Mouse (Mus musculus): ENCODE measurements around the gene Slco2a1. TPM values are rescaled to one million over a fixed set of nuclear protein-coding genes. Genes with fewer than 3 reads are reported as not detected.

Slco2a1 gene
- polyA plus RNA-seq, 1 experiment = 0.12 TPM

GRCm38 (mm10) chr9:103010161-103010560, 21.6 kb downstream of the Slco2a1 start:
- Histone ChIP-seq H3K4me2 (ENCODE audit: low read depth) (no peak overlapping the region), H3K27me3 (ENCODE audit: control insufficient read depth, insufficient read depth, insufficient read length) (no peaks in the 10 kb centered on the region), H3K79me2 (ENCODE audit: control insufficient read depth, insufficient read depth) (no peaks in the 10 kb centered on the region), H3K36me3 (ENCODE audit: control insufficient read depth, insufficient read depth) (no peaks in the 10 kb centered on the region), H3K4me3 (no peak overlapping the region), H3ac (ENCODE audit: control insufficient read depth, insufficient read length) (no peak overlapping the region)
- TF ChIP-seq POLR2A (IDR thresholded peaks at IDR 0.05; ENCODE audit: insufficient read length, low read depth) = no peak
- TF ChIP-seq CEBPB (IDR thresholded peaks at IDR 0.05; ENCODE audit: insufficient read depth, poor library complexity, severe bottlenecking) = no peak
- no peak for TF ChIP-seq POLR2AphosphoS2 (IDR thresholded peaks at IDR 0.05; ENCODE audit: insufficient read length, low read depth)
- TF ChIP-seq SRF (IDR thresholded peaks at IDR 0.05; ENCODE audit: control insufficient read depth, insufficient read length, low read depth) = no peak
- TF ChIP-seq MAX (IDR thresholded peaks at IDR 0.05; ENCODE audit: low read depth) = no peak
- no peak for TF ChIP-seq MYOD1 (IDR thresholded peaks at IDR 0.05; ENCODE audit: control insufficient read depth in 1 of 3, insufficient read length in 2 of 3, low read depth in 2 of 3)
- TF ChIP-seq TCF12 (IDR thresholded peaks at IDR 0.05; ENCODE audit: insufficient read depth, poor library complexity, severe bottlenecking) = no peak
- no peak for TF ChIP-seq TCF3 (IDR thresholded peaks at IDR 0.05; ENCODE audit: insufficient read length, low read depth)
- TF ChIP-seq MYOG (IDR thresholded peaks at IDR 0.05; ENCODE audit: control insufficient read depth in 1 of 3, insufficient read depth in 1 of 3, insufficient read length in 2 of 3, low read depth in 2 of 3) = no peak
- TF ChIP-seq E2F4 (IDR thresholded peaks at IDR 0.05; ENCODE audit: insufficient read depth) = no peak
- no peak for TF ChIP-seq USF1 (IDR thresholded peaks at IDR 0.05; ENCODE audit: low read depth)
- TF ChIP-seq REST (IDR thresholded peaks at IDR 0.05; ENCODE audit: insufficient read depth, insufficient read length) = no peak

GRCm38 (mm10) chr9:103013366-103013765, 24.9 kb downstream of the Slco2a1 start:
- Histone ChIP-seq H3K36me3 (ENCODE audit: control insufficient read depth, insufficient read depth) (no peaks in the 10 kb centered on the region), H3K4me3 (no peak overlapping the region)
- TF ChIP-seq USF1 (IDR thresholded peaks at IDR 0.05; ENCODE audit: low read depth) (no peak), TCF12 (IDR thresholded peaks at IDR 0.05; ENCODE audit: insufficient read depth, poor library complexity, severe bottlenecking) (no peak), POLR2A (IDR thresholded peaks at IDR 0.05; ENCODE audit: insufficient read length, low read depth) (no peak), E2F4 (IDR thresholded peaks at IDR 0.05; ENCODE audit: insufficient read depth) (no peak), CEBPB (IDR thresholded peaks at IDR 0.05; ENCODE audit: insufficient read depth, poor library complexity, severe bottlenecking) (no peak), MYOD1 (IDR thresholded peaks at IDR 0.05; ENCODE audit: control insufficient read depth in 1 of 3, insufficient read length in 2 of 3, low read depth in 2 of 3) (no peak), REST (IDR thresholded peaks at IDR 0.05; ENCODE audit: insufficient read depth, insufficient read length) (no peak), MYOG (IDR thresholded peaks at IDR 0.05; ENCODE audit: control insufficient read depth in 1 of 3, insufficient read depth in 1 of 3, insufficient read length in 2 of 3, low read depth in 2 of 3) (no peak), POLR2AphosphoS2 (IDR thresholded peaks at IDR 0.05; ENCODE audit: insufficient read length, low read depth) (no peak), SRF (IDR thresholded peaks at IDR 0.05; ENCODE audit: control insufficient read depth, insufficient read length, low read depth) (no peak), TCF3 (IDR thresholded peaks at IDR 0.05; ENCODE audit: insufficient read length, low read depth) (no peak), MAX (IDR thresholded peaks at IDR 0.05; ENCODE audit: low read depth) (no peak)

GRCm38 (mm10) chr9:103014686-103015085, 26.2 kb downstream of the Slco2a1 start:
- Histone ChIP-seq H3K4me2 (ENCODE audit: low read depth) (no peak overlapping the region), H3ac (ENCODE audit: control insufficient read depth, insufficient read length) (no peak overlapping the region), H3K36me3 (ENCODE audit: control insufficient read depth, insufficient read depth) (no peaks in the 10 kb centered on the region), H3K4me3 (no peak overlapping the region), H3K79me2 (ENCODE audit: control insufficient read depth, insufficient read depth) (no peaks in the 10 kb centered on the region), H3K27me3 (ENCODE audit: control insufficient read depth, insufficient read depth, insufficient read length) (no peaks in the 10 kb centered on the region)
- TF ChIP-seq POLR2A (IDR thresholded peaks at IDR 0.05; ENCODE audit: insufficient read length, low read depth) = no peak
- TF ChIP-seq SRF (IDR thresholded peaks at IDR 0.05; ENCODE audit: control insufficient read depth, insufficient read length, low read depth) = no peak
- TF ChIP-seq TCF3 (IDR thresholded peaks at IDR 0.05; ENCODE audit: insufficient read length, low read depth) = no peak
- no peak for TF ChIP-seq REST (IDR thresholded peaks at IDR 0.05; ENCODE audit: insufficient read depth, insufficient read length)
- TF ChIP-seq CEBPB (IDR thresholded peaks at IDR 0.05; ENCODE audit: insufficient read depth, poor library complexity, severe bottlenecking) = no peak
- no peak for TF ChIP-seq TCF12 (IDR thresholded peaks at IDR 0.05; ENCODE audit: insufficient read depth, poor library complexity, severe bottlenecking)
- no peak for TF ChIP-seq MAX (IDR thresholded peaks at IDR 0.05; ENCODE audit: low read depth)
- TF ChIP-seq MYOG (IDR thresholded peaks at IDR 0.05; ENCODE audit: control insufficient read depth in 1 of 3, insufficient read depth in 1 of 3, insufficient read length in 2 of 3, low read depth in 2 of 3) = no peak
- TF ChIP-seq POLR2AphosphoS2 (IDR thresholded peaks at IDR 0.05; ENCODE audit: insufficient read length, low read depth) = no peak
- TF ChIP-seq E2F4 (IDR thresholded peaks at IDR 0.05; ENCODE audit: insufficient read depth) = no peak
- no peak for TF ChIP-seq MYOD1 (IDR thresholded peaks at IDR 0.05; ENCODE audit: control insufficient read depth in 1 of 3, insufficient read length in 2 of 3, low read depth in 2 of 3)
- TF ChIP-seq USF1 (IDR thresholded peaks at IDR 0.05; ENCODE audit: low read depth) = no peak

More at GRCm38 (mm10) chr9:103013366-103013765, 24.9 kb downstream of the Slco2a1 start:
- Histone ChIP-seq H3K4me2 (ENCODE audit: low read depth) (no peak overlapping the region), H3K27me3 (ENCODE audit: control insufficient read depth, insufficient read depth, insufficient read length) (no peaks in the 10 kb centered on the region), H3ac (ENCODE audit: control insufficient read depth, insufficient read length) (no peak overlapping the region), H3K79me2 (ENCODE audit: control insufficient read depth, insufficient read depth) (no peaks in the 10 kb centered on the region)

GRCm38 (mm10) chr9:103024116-103024515, 35.6 kb downstream of the Slco2a1 start:
- H3K4me2 ChIP-seq (ENCODE audit: low read depth) = no peak overlapping the region
- no peak overlapping the region for H3ac ChIP-seq (ENCODE audit: control insufficient read depth, insufficient read length)
- H3K27me3 ChIP-seq (ENCODE audit: control insufficient read depth, insufficient read depth, insufficient read length) = no peaks in the 10 kb centered on the region
- no peak for TF ChIP-seq POLR2A (IDR thresholded peaks at IDR 0.05; ENCODE audit: insufficient read length, low read depth)
- TF ChIP-seq MAX (IDR thresholded peaks at IDR 0.05; ENCODE audit: low read depth) = no peak
- no peak for TF ChIP-seq MYOG (IDR thresholded peaks at IDR 0.05; ENCODE audit: control insufficient read depth in 1 of 3, insufficient read depth in 1 of 3, insufficient read length in 2 of 3, low read depth in 2 of 3)
- no peak for TF ChIP-seq REST (IDR thresholded peaks at IDR 0.05; ENCODE audit: insufficient read depth, insufficient read length)
- no peak for TF ChIP-seq TCF3 (IDR thresholded peaks at IDR 0.05; ENCODE audit: insufficient read length, low read depth)
- no peak for TF ChIP-seq SRF (IDR thresholded peaks at IDR 0.05; ENCODE audit: control insufficient read depth, insufficient read length, low read depth)
- no peak for TF ChIP-seq POLR2AphosphoS2 (IDR thresholded peaks at IDR 0.05; ENCODE audit: insufficient read length, low read depth)
- H3K79me2 ChIP-seq (ENCODE audit: control insufficient read depth, insufficient read depth) = no peaks in the 10 kb centered on the region
- no peak overlapping the region for H3K4me3 ChIP-seq
- H3K36me3 ChIP-seq (ENCODE audit: control insufficient read depth, insufficient read depth) = no peaks in the 10 kb centered on the region
